Mouse (Mus musculus): ENCODE results near the gene Hira.
"Not testable (repeated sequence)": the region's sequence is repeated elsewhere in the genome, so short reads cannot be mapped to it uniquely, and the experiment has no call there.

Hira gene

GRCm38 (mm10) chr16:18916064-18916463, 39.2 kb downstream of the Hira start:
- no peak for DNase-seq (ENCODE audit: low read depth in 1 of 2, low spot score in 2 of 2)

GRCm38 (mm10) chr16:18921771-18922170, 44.9 kb downstream of the Hira start:
- DNase-seq (ENCODE audit: low read depth in 1 of 2, low spot score in 2 of 2) = no peak

GRCm38 (mm10) chr16:18927963-18928362, 51.1 kb downstream of the Hira start:
- no peak for DNase-seq (ENCODE audit: low read depth in 1 of 2, low spot score in 2 of 2)

- no peak for DNase-seq (ENCODE audit: low read depth in 1 of 2, low spot score in 2 of 2)
Measured at GRCm38 (mm10) chr16:18938321-18939082, 61.7 kb downstream of the Hira start.

- DNase-seq (ENCODE audit: low read depth in 1 of 2, low spot score in 2 of 2) = no peak
Measured at GRCm38 (mm10) chr16:18943906-18944305, 67.1 kb downstream of the Hira start.

GRCm38 (mm10) chr16:18948941-18949340, 72.1 kb downstream of the Hira start:
- DNase-seq (ENCODE audit: low read depth in 1 of 2, low spot score in 2 of 2) = no peak

GRCm38 (mm10) chr16:18950351-18950750, 73.5 kb downstream of the Hira start:
- DNase-seq (ENCODE audit: low read depth in 1 of 2, low spot score in 2 of 2) = no peak

- no peak for DNase-seq (ENCODE audit: low read depth in 1 of 2, low spot score in 2 of 2)
Measured at GRCm38 (mm10) chr16:18952813-18953212, 76.0 kb downstream of the Hira start.

GRCm38 (mm10) chr16:18955070-18955469, 78.2 kb downstream of the Hira start:
- DNase-seq (ENCODE audit: low read depth in 1 of 2, low spot score in 2 of 2) = no peak

GRCm38 (mm10) chr16:18963486-18963885, 86.6 kb downstream of the Hira start:
- no peak for DNase-seq (ENCODE audit: low read depth in 1 of 2, low spot score in 2 of 2)

GRCm38 (mm10) chr16:18969420-18970128, 92.7 kb downstream of the Hira start:
- DNase-seq (ENCODE audit: low read depth in 1 of 2, low spot score in 2 of 2) = no peak

GRCm38 (mm10) chr16:18970837-18971236, 94.0 kb downstream of the Hira start:
- no peak for DNase-seq (ENCODE audit: low read depth in 1 of 2, low spot score in 2 of 2)

GRCm38 (mm10) chr16:18975665-18976064, 98.8 kb downstream of the Hira start:
- DNase-seq (ENCODE audit: low read depth in 1 of 2, low spot score in 2 of 2) = not testable (repeated sequence)

GRCm38 (mm10) chr16:18976315-18976714, 99.5 kb downstream of the Hira start:
- DNase-seq (ENCODE audit: low read depth in 1 of 2, low spot score in 2 of 2) = no peak

GRCm38 (mm10) chr16:18986381-18986780, 109.5 kb downstream of the Hira start:
- no peak for DNase-seq (ENCODE audit: low read depth in 1 of 2, low spot score in 2 of 2)

- no peak for DNase-seq (ENCODE audit: low read depth in 1 of 2, low spot score in 2 of 2)
Measured at GRCm38 (mm10) chr16:18986860-18987259, 110.0 kb downstream of the Hira start.

- not testable (repeated sequence) for DNase-seq (ENCODE audit: low read depth in 1 of 2, low spot score in 2 of 2)
Measured at GRCm38 (mm10) chr16:19002610-19003389, 126.0 kb downstream of the Hira start.

- DNase-seq (ENCODE audit: low read depth in 1 of 2, low spot score in 2 of 2) = no peak
Measured at GRCm38 (mm10) chr16:19003757-19004156, 126.9 kb downstream of the Hira start.

GRCm38 (mm10) chr16:19005298-19005697, 128.5 kb downstream of the Hira start:
- no peak for DNase-seq (ENCODE audit: low read depth in 1 of 2, low spot score in 2 of 2)

GRCm38 (mm10) chr16:19006715-19007114, 129.9 kb downstream of the Hira start:
- no peak for DNase-seq (ENCODE audit: low read depth in 1 of 2, low spot score in 2 of 2)

- not testable (repeated sequence) for DNase-seq (ENCODE audit: low read depth in 1 of 2, low spot score in 2 of 2)
Measured at GRCm38 (mm10) chr16:19007186-19007591, 130.4 kb downstream of the Hira start.

GRCm38 (mm10) chr16:19010710-19011109, 133.9 kb downstream of the Hira start:
- DNase-seq (ENCODE audit: low read depth in 1 of 2, low spot score in 2 of 2) = no peak
